Mouse (Mus musculus): ENCODE results near the gene Pik3c2b.

Gene Pik3c2b

DNA sequence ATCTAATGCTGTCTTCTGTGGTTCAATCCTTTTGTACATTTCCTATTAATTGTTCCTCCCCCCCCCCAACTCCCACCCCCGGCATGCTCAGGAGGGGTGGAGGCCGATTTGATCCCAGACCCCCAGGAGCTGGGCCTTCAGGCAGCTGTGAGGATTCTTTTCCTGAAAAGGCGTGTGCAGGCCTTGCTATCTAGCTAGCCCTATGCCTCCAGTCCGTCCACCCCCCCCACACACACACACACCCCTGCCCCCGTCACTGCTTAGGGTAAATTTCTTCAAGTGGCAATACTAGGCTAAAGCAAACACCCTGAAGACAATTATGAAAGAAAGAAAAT is 12.5 kb upstream of the Pik3c2b start:
- in situ Hi-C loops (cut with MboI), result loop anchor here (10.0 to 25.0 kb wide), 3 partner anchors 52 to 1054 kb away; partner anchors contain the start of genes Btg2 and Snrpe

DNA sequence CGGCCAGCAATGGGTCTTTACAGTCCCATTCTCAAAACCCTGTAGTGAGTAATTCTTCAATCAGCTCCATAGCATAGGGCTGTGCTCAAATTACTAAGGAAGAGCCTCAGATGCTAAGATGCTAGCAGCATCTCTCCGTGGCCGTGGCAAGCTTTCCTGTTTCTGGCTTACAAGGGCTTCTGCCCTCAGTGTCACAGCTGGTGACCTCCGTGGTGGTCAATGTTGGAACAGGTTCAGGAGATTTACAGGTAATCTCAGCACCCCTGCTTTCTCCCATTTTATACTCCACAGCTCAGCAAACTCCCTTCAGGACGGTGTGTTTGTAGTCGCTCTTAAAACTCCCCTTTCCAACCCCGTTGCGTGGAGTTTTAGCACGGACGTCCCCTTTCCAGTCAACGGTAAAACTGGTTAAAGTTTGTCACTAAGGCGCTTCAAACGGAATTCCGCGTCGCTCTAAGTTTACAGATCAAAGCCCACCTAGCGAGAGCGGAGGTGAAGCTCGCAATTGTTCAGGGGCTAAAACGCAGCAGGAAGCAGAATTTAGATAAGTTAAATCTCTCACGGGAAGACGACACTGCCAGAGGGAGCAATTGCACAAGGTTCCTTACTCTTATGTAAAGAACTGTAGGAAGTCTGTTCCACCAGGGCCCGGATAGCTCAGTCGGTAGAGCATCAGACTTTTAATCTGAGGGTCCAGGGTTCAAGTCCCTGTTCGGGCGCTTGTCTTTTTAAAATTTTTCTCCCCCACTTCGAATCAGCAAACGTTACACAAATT is 12.0 kb upstream of the Pik3c2b start:
- in situ Hi-C loops (cut with MboI), result loop anchor here (10.0 to 25.0 kb wide), 3 partner anchors 51 to 1054 kb away; partner anchors contain the start of genes Btg2 and Snrpe

DNA sequence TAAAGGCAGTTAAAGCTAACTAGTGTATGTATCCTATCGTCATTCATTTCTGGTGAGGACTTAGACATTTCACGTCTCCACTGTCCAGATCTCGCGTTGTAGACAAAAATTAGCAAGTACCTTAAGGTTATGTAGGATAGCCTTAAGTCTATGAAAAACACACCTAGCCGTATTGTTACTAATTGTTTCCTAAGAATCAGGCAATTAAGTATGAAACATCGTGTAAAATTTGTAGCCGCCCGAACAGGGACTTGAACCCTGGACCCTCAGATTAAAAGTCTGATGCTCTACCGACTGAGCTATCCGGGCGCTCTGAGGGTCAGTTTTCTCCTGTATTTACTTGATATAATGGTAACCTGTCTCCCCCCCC is 11.4 kb upstream of the Pik3c2b start:
- in situ Hi-C loops (cut with MboI), result loop anchor here (10.0 to 25.0 kb wide), 3 partner anchors 51 to 1053 kb away; partner anchors contain the start of genes Btg2 and Snrpe

DNA sequence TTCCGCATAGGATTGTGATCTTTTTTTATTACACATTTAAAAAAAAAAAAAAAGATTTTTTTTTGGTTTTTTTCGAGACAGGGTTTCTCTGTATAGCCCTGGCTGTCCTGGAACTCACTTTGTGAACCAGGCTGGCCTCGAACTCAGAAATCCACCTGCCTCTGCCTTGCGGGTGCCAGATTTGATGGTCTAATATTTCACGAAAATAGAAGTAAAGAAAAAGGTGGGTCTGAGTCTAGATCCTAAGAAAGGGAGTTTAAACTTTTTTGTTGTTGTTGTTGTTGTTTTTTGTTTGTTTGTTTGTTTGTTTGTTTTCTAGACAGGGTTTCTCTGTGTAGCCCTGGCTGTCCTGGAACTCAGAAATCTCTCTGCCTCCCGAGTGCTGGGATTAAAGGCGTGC is 10.8 kb upstream of the Pik3c2b start:
- in situ Hi-C loops (cut with MboI), result loop anchor here (10.0 to 25.0 kb wide), 3 partner anchors 50 to 1053 kb away; partner anchors contain the start of genes Btg2 and Snrpe

DNA sequence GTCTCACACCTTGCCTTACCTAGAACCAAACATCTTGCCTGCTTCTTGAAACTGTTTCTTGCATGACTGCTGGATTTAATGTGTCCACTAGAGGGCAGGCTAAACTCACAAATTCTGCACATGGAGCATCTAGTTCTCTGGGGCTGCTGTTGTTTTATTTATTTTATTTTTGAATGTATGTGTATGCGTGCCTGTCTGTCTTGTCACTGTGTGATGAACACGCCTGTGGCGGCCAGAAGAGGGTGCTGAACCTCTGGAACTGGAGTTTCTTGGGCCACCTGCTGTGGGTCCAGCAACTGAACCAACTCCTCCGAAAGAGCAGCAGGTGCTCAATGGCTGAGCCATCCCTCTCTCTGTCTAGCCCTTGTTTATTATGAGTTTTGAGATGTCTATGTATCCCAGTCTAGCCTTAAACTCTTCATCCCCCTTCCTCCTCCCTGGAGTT is 5.9 kb upstream of the Pik3c2b start:
- in situ Hi-C loops (cut with MboI), result loop anchor here (10.0 to 25.0 kb wide), 3 partner anchors 45 to 1048 kb away; partner anchors contain the start of genes Btg2 and Snrpe

DNA sequence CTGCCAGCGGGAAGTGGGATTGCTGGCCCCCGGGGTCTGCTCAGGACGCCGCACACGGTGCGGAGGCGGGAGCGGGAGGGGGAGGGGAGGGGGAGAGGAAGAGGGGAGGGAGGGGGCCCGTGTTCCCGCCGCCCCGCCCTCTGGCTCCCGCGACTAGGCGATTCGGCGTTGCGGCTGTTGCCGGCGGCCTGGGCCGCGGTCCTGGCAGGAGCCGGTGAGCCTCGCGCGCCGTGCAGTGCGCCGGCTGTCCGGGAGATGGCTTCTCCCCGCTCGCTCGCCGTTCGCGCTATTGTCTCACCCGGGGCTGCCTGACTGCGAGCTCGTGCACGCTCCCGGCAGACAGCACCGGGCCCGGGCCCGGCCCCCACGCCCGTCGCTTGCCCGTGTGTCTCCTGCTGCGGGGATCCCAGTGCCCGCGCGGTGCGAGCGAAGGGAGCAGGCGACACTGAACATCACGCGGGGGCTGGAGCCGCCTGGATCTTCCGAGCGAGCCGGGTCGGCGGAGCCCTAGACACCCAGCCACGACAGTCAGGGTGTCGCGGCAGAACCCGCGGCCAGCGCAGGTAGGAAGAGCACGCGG is 484 bp downstream of the Pik3c2b start:
- in situ Hi-C loops (cut with MboI), result loop anchor here (25.0 kb wide), 2 partner anchors 566 to 1041 kb away; partner anchors contain the start of genes Btg2 and Snrpe

DNA sequence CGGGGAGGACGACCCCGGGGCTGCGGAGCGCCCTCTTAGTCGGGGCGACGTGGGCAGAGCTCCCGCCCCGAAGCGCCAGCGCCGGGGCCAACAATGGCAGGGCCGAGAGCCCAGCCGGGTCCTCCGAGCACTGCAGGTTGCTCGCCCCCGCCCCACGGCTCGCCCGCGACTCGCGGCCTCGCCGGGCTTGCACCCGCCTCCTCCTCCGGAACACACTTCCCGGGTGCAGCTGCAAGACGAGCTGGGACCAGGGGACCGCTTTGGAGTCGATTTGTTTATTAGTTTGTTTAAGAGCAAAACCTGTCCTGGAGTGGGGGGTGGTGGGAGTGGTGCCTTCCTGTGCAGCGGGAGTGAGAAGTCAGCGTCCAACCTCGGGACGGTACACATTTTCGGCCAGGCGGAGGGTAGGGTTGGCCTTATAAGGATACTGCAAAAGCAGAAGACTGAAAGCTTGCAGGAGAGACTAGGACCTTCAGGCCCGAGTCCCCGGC is 1.0 kb downstream of the Pik3c2b start:
- in situ Hi-C loops (cut with MboI), result loop anchor here (25.0 kb wide), 2 partner anchors 566 to 1041 kb away; partner anchors contain the start of genes Btg2 and Snrpe

DNA sequence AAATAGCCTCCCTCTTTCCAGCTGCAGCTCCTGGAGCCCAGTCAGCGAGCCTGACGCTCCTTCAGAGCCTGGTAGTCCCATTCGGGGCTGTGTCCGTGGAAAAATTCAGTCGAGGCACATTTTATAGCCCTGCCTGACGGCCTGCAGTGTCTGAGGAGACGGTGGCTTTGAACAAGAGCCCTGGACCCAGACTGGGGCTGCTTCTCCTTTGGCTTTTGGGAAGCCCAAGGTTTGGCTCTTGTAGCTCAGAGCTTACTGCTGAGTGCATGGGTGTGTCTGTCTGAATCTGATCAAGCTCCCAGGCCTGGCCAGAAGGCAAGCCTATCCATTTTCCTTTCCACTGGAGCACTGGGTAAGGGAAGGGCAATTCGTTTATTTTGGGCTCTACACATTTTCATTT is 2.1 kb downstream of the Pik3c2b start:
- in situ Hi-C loops (cut with MboI), result loop anchor here (25.0 kb wide), 2 partner anchors 565 to 1040 kb away; partner anchors contain the start of genes Btg2 and Snrpe

DNA sequence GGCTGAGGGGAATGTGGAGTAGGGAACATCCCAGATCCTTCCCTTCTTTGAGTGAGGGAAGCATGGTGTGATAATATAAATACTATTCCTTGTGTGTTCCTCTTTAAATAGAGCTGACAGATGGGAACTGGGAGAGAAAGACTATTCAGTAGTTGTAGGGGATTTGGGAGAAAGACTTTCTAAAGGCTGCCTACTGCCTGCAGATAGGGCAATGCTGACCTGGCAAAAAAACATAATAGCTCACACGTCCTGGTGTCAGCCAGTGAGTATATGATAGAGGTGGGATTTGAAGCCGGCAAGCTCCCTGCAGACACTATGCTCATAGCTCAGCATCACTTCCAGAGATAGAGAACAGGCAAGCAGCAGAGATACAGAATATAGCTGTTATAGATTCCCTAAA is 3.2 kb downstream of the Pik3c2b start:
- in situ Hi-C loops (cut with MboI), result loop anchor here (25.0 kb wide), 2 partner anchors 564 to 1039 kb away; partner anchors contain the start of genes Btg2 and Snrpe

DNA sequence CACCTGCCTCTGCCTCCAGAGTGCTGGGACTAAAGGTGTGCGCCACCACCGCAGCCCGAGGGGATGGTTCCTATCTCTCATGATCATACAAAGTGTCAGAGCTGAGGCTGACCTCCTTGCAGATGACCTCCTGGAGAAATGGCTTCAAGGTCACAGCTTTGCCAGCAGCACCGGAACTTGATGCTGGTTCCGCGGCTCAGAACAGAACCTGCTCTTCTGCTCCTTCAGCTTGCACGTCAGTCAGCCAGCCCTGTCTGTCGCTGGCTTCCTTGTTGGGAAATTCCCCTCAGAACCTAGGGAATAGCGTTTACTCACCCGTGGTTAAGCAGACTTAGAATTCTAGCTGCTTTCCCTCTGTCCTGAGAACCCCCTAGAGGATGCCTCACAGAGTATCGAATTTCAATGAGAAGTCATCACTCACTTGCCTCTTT is 4.5 kb downstream of the Pik3c2b start:
- in situ Hi-C loops (cut with MboI), result loop anchor here (5.0 kb wide), 1 partner anchor 37 kb away; no protein-coding TSS in a partner anchor

DNA sequence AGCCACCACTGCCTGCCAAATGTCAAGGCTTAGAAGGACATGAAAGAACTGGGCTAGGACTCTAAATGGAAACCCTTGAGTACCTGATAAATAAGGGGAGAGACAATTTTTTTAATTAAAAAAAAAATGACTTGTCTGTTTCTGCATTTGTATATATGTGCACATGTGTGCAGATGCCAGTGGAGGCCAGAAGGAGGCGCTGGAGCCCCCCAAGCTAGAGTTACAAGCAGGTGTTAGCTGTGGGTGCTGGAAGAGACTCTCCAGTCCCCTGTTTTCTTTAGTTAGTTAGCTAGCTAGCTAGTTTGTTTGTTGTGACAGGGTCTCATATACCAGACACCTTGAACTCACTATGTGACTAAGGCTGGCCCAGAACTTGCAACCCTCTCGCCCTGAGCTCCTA is 6.4 kb downstream of the Pik3c2b start:
- in situ Hi-C loops (cut with MboI), result loop anchor here (5.0 kb wide), 1 partner anchor 35 kb away; no protein-coding TSS in a partner anchor

DNA sequence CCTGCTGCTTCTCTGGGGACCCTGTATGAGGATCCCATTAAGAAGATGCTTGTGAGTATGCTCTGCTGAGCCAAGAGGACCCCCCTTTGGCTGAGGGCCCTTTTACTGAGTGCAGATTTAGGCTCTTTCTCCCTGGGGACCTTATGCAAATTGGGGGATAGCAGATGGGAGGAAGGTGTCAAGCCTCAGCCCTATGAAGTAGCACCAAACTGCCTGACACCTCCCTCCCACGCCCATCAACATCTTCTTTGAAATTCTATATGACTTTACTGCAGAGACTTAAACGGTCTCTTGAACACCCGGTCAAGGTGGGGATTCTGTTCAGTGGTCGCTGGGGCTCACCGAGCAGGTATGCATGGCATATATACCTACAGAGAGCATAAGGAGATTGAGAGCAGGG is 7.6 kb downstream of the Pik3c2b start:
- in situ Hi-C loops (cut with MboI), result loop anchor here (5.0 kb wide), 1 partner anchor 34 kb away; no protein-coding TSS in a partner anchor

DNA sequence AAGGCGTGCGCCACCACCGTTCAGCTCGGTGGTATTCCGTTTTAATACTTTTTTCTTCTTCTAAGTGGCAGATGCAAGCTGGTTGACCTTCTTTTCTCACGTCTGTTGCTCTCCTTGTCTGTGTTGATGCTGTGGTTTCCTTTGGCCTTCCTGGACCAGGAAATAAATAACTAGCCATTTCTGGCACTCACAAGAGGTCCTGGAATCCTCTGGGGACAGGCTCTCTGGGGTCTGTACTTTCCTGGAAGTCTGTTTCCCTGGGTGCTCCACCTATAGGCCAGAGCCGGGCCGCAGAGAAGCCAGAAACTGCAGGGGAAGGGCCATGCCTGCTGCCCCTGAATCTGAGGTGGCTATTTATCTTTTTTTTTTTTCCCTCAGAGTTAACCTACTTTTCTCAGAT is 8.9 kb downstream of the Pik3c2b start:
- in situ Hi-C loops (cut with MboI), result loop anchor here (5.0 kb wide), 1 partner anchor 33 kb away; no protein-coding TSS in a partner anchor

DNA sequence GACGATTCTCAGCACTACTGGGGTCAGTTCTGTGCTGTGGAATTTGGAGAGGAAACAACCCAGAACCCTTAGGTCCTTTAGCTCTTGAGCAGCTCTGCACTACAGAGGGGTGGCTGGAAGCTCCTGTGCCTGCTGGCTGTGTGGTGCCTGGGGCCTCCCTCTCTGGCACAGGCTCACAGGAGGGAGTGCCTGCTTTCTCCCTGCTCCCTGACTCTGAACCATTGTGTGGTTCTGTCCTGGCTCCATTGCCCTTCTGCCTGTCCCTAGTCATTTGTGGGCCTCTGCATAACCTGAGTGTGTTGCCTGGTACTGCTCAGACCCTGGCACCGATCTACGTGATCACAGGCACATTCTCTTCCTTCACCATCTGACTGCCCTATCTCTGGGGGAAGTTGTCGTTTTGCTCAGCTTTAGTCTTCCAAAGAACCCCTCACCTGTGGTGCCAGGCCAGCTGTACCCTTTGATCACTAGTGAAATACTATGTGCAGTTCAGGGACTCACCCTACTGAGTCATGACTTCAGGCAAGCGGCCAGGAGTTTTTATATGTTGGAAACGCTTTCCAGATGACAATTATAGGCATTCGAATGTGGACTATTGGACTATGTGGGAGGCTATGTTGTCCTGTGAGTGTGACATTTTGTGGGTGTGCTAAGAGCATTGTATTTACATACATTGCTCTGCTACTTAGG is 12.0 kb downstream of the Pik3c2b start:
- in situ Hi-C loops (cut with MboI), result no loop called here

DNA sequence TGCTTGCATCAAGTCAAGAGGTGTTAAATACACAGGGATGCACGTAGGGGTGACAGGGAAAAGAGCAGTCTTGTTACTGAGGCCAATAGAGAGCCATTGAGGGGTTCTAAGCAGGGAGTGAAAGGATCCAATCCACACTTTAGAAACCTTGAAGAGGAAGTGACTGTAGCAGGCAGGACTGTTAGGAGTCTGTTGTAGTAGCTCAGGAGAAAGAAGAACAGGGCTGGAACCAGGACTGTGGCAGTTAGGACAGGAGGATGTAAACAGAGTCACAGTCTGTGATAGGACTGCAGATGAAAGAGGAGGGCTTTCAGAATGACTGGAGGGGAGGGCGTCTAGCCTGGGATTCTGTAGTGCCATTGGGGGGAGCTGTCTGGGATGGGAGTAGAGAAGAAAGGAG is 14.1 kb downstream of the Pik3c2b start:
- in situ Hi-C loops (cut with MboI), result no loop called here

DNA sequence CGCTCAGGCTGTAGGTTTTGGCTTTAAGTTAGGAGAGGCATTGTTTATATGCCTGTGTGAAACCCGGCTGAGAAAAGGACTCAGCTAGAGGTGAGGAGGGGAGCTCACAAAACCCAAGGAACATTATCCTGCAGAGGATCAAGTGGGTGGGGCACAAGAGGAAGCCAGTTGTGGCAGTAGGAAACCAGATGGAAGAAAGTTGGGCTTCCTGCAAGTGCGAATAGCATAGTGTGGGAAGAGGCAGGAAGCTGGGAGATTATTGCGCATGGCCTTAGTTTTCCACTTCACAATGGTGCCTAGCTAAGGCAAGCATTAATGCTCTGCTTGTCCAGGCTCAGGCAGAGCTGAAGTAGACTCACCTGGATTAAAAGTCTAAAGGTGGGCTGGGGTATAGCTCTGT is 15.2 kb downstream of the Pik3c2b start:
- in situ Hi-C loops (cut with MboI), result no loop called here

DNA sequence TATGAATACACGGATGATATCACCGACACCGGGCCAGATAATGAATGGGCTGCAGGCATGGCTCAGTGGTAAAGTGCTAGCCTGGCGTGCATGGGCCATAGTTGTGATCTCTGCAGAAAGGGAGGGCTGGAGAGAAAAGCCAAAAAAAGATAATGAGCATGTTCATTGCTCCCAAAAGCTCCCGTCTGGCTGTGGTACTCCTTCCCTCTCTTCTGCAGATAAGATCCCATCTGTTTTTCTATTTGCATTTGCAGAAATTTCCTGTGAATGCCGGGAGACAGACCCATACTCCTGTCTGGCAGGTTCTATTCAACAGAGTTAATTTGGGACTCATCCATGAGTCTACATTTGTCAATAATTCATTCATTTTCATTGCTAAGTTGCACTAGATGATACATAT is 17.7 kb downstream of the Pik3c2b start:
- in situ Hi-C loops (cut with MboI), result no loop called here

DNA sequence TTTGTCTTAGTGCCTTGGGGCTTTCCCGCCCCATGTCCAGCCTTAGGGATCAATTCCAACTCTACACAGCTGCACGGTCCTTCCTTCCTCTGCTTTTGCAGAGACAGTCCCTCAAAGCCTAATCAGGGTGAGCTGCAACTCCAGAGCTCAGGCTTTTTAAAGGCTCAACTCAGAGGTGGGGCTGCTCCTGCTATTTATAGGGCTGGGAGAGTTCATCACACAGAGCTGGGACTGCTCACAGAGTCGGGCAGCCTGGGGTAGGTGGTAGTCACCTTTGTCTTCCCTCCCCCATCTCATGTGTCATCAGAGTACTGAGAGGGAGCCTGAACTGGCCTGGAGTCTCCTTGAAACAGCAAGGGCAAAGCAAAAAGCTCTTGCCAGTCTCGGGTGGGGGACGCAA is 22.8 kb downstream of the Pik3c2b start:
- in situ Hi-C loops (cut with MboI), result no loop called here

DNA sequence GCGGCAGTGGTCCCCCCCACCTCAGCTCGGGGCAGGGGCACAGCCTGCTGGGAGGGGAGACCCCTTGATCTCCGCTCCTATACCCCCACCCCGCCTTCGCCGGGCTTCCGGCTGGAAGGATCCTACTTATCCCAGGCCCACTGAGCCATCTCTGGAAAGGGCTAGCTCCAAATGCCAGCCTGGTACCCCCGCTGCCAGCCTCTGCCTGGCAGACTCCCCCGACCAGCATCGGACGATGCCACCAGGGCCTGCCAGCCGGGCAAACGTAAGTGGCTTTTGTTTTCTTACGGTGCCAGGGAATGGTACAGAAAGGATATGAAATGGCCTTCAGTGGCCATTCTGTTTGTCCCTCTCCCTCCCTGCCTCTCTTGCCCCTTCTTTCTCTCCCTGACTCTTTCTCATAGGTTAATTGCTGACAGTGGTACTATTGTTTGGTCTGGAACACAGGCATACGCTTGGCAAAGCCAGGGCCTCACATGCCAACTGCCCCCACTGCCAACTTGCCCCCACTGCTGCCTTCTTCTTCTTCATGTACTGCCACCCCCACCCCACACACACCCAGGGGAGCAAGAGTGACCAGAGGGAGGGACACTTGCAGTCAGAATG is 23.3 kb downstream of the Pik3c2b start:
- in situ Hi-C loops (cut with MboI), result no loop called here

DNA sequence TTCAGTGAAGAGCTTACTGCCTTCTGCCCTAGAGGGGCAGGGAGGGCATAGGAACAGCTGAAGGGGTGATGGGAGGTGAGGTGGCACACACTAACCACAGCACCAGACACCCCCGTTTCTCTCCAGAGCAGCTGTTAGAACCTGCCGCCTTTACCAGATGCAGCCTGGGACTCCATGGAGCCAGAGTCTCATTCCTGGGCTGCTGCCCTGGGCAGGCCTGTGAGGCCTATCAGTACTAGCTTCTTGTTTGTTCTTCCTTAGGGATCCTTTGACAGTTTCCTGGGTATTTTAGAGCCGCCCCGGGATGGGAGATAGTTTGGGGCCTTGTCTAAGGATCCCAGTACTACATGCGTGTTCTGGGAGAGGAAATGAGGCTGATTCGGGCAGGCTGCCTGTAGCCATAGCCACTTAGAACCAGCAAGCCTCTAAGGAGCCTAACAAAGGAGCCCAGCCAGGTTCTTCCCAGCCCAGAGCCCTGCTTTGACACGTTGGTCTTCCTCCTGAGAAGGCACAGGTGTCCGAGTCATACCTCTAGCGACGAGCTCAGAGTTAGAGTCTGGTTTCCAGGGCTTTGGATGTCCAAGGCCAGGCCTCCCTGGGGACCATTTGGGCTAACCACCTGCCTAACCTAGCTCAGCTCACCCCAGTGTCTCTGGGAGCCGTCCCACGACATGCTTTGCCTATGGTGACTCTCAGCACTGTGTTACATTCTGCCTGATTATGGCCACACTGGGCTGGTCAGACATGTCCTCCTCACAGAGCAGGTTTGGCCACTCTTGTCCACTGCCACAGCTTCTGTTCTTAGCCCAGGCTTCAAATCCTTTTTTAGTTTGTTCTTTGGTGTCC is 24.0 kb downstream of the Pik3c2b start:
- in situ Hi-C loops (cut with MboI), result no loop called here

All from mature B cell (primary cell).